Mouse (Mus musculus): ENCODE data around the gene Agps.

DNA sequence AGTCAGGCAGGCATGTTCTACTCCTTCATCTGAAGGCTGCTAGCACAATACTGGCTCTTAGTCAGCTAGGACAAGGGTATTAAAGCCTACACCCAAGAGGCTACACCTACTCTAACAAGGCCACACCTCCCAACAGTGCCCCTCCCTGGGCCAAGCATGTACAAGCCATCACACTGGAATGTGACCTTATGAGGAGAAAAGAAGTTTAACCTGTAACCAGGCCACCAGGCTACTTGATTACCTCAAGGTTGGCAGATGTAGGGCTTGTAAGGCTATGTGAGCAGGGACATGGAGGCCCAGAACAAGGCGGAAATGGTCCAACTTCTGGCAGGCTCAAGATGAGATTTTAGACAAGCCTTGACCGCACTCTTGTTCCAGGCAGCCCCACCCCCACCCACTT lies 37.6 kb downstream of the Agps start:
- no peak for TF ChIP-seq CTCF (IDR thresholded peaks at IDR 0.05)
- no peak for TF ChIP-seq EP300 (IDR thresholded peaks at IDR 0.05)
